Mouse (Mus musculus) midbrain, embryonic 16.5 days (tissue): Measurements from ENCODE around the gene Rbpjl. TPM values are rescaled to one million over a fixed set of nuclear protein-coding genes. Genes with fewer than 3 reads are reported as not detected.

Experiments used
- ATAC-seq: fragments of 200-750 bp; cut with Nextera tagmentation; 2 replicates; pipeline ENCODE4 v1.8.0; 2017; ENCODE audit warnings: moderate TSS enrichment
- H3K27ac ChIP-seq: fragments of 300-500 bp; sonication (generic); 2 replicates; pipeline ENCODE4 v1.5.1; 2014; ENCODE audit warnings: mild to moderate bottlenecking, low read length, mixed read lengths
- H3K27me3 ChIP-seq: fragments of 300-500 bp; sonication (generic); 2 replicates; pipeline ENCODE4 v1.6.1; 2014; ENCODE audit warnings: low read depth, low read length, mixed read lengths; ENCODE audit not compliant: control insufficient read depth, insufficient read depth
- H3K36me3 ChIP-seq: fragments of 300-500 bp; sonication (generic); 2 replicates; pipeline ENCODE4 v1.6.1; 2014; ENCODE audit warnings: mild to moderate bottlenecking, low read length, moderate library complexity, mixed read lengths; ENCODE audit not compliant: control insufficient read depth, insufficient read depth
- H3K4me1 ChIP-seq: fragments of 300-500 bp; sonication (generic); 2 replicates; pipeline ENCODE4 v1.6.1; 2014; ENCODE audit warnings: mild to moderate bottlenecking, low read length, mixed read lengths; ENCODE audit not compliant: control insufficient read depth, insufficient read depth
- H3K4me2 ChIP-seq: fragments of 300-500 bp; sonication (generic); 2 replicates; pipeline ENCODE4 v1.6.1; 2014; ENCODE audit warnings: mild to moderate bottlenecking, low read length, mixed read lengths
- H3K4me3 ChIP-seq: fragments of 300-500 bp; sonication (generic); 2 replicates; pipeline ENCODE4 v1.5.1; 2014; ENCODE audit warnings: low read depth, mild to moderate bottlenecking, low read length, moderate library complexity, mixed read lengths
- H3K9ac ChIP-seq: fragments of 300-500 bp; sonication (generic); 2 replicates; pipeline ENCODE4 v1.6.1; 2014; ENCODE audit warnings: low read depth, low read length, mixed read lengths
- H3K9me3 ChIP-seq: fragments of 300-500 bp; sonication (generic); replicated peaks from 2 replicates; pipeline ENCODE4 v1.6.1; 2014; ENCODE audit warnings: mild to moderate bottlenecking, low read length, mixed read lengths; ENCODE audit not compliant: control insufficient read depth, poor library complexity, severe bottlenecking
- WGBS: fragments of 180-500 bp; shearing (Covaris S2); extraction: QIAGEN DNeasy Blood & Tissue Kit; methylation state at CpG from one replicate; pipeline ENCODE4 v1.1.7; 2014; 5-methylcytosine and 5-hydroxymethylcytosine counted together
- polyA plus RNA-seq: library from polyadenylated mRNA; unstranded; fragments of >200 nt; fragmentation: Nextera tagmentation; extraction: Ambion mirVana; gene quantifications from 2 replicates; pipeline ENCODE4 v1.2.1, GENCODE M21; 2015

The Rbpjl gene
- polyA plus RNA-seq, 1 experiment from 2014 or later: 0.04 TPM

DNA sequence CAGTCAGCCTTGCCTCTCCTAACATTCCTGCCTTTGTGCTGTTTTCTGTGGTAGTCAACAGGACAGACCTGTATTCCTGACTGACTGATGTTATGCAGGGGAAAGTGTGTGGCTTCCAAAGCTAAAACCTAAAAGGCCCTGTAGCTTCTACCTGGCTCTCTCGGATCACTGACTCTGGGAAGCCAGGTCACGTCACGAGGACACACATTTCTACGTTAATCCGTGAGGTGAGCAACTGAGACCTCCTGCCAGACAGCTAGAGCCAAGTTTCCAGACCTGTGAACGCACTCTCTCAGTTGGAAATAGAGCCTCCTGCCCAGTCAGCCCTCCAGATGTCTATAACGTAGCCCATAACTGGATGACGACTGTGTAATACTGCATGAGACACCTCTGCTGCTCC lies 19.0 kb downstream of the Rbpjl start:
- H3K4me3 ChIP-seq: no peak overlapping the region
- no peak overlapping the region for H3K9ac ChIP-seq
- H3K36me3 ChIP-seq: no peaks in the 10 kb centered on the region
- H3K4me2 ChIP-seq: no peak overlapping the region
- H3K9me3 ChIP-seq: no peaks in the 10 kb centered on the region
- no peak for ATAC-seq
- H3K27me3 ChIP-seq: no peaks in the 10 kb centered on the region
- WGBS: 89% methylated on average over 8 of the region's 8 CpGs
- H3K4me1 ChIP-seq: no peaks in the 10 kb centered on the region
- H3K27ac ChIP-seq: no peak overlapping the region

DNA sequence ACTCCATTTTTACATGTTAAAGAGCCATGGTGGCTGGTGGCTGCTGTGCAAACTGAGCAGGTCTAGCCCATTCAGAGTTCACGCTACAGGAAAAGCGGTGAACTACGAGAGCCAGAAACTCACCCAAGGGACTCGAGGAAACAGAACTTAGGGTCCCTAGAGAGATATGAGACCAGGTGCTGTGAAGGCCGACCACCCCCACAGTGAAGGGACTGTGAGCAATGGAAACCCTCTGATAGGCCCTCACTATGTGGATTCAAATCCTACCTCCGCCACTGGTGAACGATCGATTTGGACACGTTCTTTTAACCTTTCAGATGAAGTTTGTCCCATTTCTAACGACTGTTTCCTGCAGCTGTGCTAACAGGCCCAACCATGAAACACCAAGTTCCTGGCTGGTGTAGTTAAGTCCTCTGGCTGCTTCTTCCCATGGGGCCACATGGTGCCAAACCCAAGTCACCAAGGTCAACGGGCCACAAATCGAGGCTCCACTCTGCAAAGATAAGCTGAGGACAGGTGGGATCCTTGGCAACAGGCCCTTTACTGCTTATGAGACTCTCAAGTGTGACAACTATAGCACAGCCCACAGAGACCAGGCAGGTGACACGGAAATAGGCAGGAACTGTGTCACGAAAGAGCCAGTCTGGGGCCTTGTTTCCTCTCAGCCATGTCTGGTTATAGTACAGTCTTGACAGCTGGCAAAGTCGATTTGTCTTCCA lies 19.9 kb downstream of the Rbpjl start:
- H3K36me3 ChIP-seq: no peaks in the 10 kb centered on the region
- no peak overlapping the region for H3K9ac ChIP-seq
- 91% methylated on average over 15 of the region's 15 CpGs for WGBS
- no peaks in the 10 kb centered on the region for H3K27me3 ChIP-seq
- H3K4me1 ChIP-seq: no peaks in the 10 kb centered on the region
- H3K27ac ChIP-seq: no peak overlapping the region
- H3K4me2 ChIP-seq: no peak overlapping the region
- no peak overlapping the region for H3K4me3 ChIP-seq
- ATAC-seq: no peak
- no peaks in the 10 kb centered on the region for H3K9me3 ChIP-seq

DNA sequence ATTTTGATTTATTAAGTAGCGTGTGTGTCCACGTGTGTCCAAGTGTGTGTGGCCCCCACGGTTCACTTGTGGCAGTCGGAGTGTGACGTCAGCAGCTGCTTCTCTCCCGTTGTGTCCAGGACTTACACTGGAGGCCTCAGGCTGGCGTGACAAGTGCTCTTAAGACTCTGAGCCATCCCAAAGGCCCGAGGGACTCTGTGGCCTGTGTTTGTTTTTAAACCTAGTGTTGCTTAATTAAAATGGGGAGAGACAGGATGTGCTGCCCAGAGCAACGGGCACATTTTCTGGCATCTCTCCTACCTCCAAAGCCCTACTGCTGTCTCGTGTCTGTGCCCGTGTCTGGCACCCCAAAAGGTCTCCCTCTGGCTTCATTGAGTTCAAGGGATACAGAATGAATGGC lies 20.5 kb downstream of the Rbpjl start:
- no peak overlapping the region for H3K9ac ChIP-seq
- no peak overlapping the region for H3K4me3 ChIP-seq
- no peaks in the 10 kb centered on the region for H3K27me3 ChIP-seq
- WGBS: 89% methylated on average over 11 of the region's 11 CpGs
- H3K9me3 ChIP-seq: no peaks in the 10 kb centered on the region
- H3K4me1 ChIP-seq: no peaks in the 10 kb centered on the region
- no peaks in the 10 kb centered on the region for H3K36me3 ChIP-seq
- no peak overlapping the region for H3K4me2 ChIP-seq
- no peak overlapping the region for H3K27ac ChIP-seq
- ATAC-seq: no peak

DNA sequence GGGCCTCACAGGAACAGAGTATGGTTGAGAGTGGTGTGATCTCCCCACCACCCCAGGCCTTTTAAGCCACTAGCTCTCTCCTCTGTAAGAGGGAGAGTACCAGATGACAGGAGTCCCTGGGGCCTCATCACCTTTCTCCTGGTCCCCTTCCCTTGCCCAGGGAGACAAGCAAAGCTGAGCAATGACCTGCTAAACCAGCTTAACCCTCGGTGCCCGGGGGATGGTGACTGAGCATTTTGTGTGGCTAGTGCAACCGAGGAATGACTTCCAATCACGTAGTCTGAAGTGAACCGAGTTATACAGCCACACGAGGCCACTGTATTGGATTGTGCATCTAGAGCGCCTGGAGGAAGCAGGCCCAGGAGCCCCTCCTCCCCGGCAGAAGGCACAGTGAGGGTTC lies 21.5 kb downstream of the Rbpjl start:
- ATAC-seq: no peak
- H3K9me3 ChIP-seq: no peaks in the 10 kb centered on the region
- H3K9ac ChIP-seq: no peak overlapping the region
- no peaks in the 10 kb centered on the region for H3K36me3 ChIP-seq
- H3K4me1 ChIP-seq: no peaks in the 10 kb centered on the region
- no peaks in the 10 kb centered on the region for H3K27me3 ChIP-seq
- H3K4me2 ChIP-seq: no peak overlapping the region
- 89% methylated on average over 8 of the region's 8 CpGs for WGBS
- no peak overlapping the region for H3K27ac ChIP-seq
- H3K4me3 ChIP-seq: no peak overlapping the region

DNA sequence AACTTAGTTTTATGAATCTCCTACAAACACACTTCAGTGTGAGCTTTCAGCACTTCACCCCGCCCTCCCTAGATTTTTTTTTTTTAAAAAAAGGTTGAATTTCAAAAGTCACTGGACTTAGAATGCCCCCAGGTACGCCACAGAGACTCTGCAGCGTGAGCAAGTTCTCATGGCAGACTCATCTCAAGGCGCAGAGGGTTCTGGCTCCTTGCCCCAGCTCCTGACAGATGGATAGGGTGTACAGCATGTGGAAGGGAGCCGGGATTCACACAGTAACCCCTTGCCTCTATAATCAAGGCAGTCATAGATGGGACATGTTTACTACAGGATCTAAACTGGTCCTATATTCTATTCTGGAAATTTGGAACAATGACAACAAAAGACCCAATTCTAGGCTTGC lies 22.5 kb downstream of the Rbpjl start:
- Histone ChIP-seq H3K27ac (no peak overlapping the region), H3K4me2 (no peak overlapping the region), H3K9ac (no peak overlapping the region), H3K36me3 (no peaks in the 10 kb centered on the region), H3K9me3 (no peaks in the 10 kb centered on the region), H3K27me3 (no peaks in the 10 kb centered on the region), H3K4me3 (no peak overlapping the region), H3K4me1 (no peaks in the 10 kb centered on the region)
- ATAC-seq: no peak
- WGBS: 88% methylated on average over 5 of the region's 5 CpGs

DNA sequence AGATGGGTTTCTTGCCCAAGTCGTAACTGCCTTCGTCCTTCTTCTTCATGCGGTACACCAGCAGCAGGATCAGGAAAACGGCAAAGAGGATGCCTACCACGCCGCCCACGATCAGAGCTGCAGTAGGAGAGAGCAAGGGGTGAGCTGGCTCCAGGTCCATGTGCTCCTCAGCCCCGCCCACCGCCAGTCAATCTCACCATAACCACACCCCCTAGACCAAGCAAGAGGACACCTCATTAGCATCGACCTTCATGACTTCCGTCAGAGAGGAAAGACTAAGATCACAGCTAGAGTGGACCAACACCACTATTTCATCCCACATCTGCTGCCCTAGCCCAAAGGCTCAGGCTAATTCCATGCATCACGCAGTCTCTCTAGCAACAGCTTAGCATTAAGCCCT lies 23.2 kb downstream of the Rbpjl start:
- H3K27me3 ChIP-seq: no peaks in the 10 kb centered on the region
- H3K27ac ChIP-seq: no peak overlapping the region
- no peak overlapping the region; the same call in 1 of the 2 replicates for H3K9ac ChIP-seq
- no peak overlapping the region; the same call in 1 of the 2 replicates for H3K4me2 ChIP-seq
- WGBS: 29% methylated on average over 11 of the region's 12 CpGs
- ATAC-seq: no peak
- H3K4me1 ChIP-seq: no peaks in the 10 kb centered on the region
- H3K4me3 ChIP-seq: no peak overlapping the region
- H3K9me3 ChIP-seq: no peaks in the 10 kb centered on the region
- H3K36me3 ChIP-seq: no peaks in the 10 kb centered on the region

DNA sequence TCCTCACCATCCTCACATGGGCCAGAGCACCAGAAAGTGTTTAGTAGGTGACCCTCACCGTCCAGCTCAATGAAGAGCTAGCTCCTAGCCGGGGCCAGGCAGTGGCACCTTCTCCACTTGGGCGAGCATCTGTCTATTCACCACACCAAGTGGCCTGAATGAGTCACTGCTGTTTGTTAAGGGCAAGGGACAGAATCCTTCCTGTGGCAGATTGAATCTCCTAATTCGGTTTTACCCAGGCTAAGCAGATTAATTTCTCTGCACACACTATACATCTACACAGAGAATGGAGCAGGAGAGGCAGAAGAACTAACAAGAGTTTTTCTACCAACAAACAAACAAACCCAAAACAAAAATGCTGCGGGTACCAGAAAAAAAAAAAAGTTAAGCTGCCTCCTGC lies 24.0 kb downstream of the Rbpjl start:
- no peak overlapping the region for H3K4me2 ChIP-seq
- 79% methylated on average over 5 of the region's 5 CpGs for WGBS
- H3K9ac ChIP-seq: no peak overlapping the region
- no peak overlapping the region for H3K4me3 ChIP-seq
- H3K4me1 ChIP-seq: no peaks in the 10 kb centered on the region
- H3K27me3 ChIP-seq: no peaks in the 10 kb centered on the region
- no peaks in the 10 kb centered on the region for H3K9me3 ChIP-seq
- no peak overlapping the region for H3K27ac ChIP-seq
- no peak for ATAC-seq
- no peaks in the 10 kb centered on the region for H3K36me3 ChIP-seq

DNA sequence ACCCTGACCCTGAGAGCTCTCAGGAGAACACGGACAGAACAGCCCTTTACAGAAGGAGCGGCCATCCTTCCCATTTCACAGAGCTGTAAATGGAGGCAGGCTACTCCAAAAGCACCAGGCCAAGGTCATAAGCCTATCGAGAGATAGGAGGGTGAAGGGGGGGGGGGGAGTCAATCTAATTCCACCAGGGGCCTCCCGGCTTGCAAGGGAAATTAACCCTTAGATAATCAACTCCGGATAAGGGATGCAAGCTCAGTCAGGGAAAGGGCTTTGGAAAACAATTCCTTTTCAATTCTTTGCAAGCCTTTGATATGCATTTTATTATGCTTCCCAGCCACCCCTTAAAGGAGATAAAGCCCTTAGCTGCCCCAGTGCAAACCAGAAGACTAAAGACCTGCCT lies 25.5 kb downstream of the Rbpjl start:
- no peak overlapping the region for H3K4me2 ChIP-seq
- no peaks in the 10 kb centered on the region for H3K9me3 ChIP-seq
- no peaks in the 10 kb centered on the region for H3K27me3 ChIP-seq
- H3K27ac ChIP-seq: no peak overlapping the region
- no peak overlapping the region for H3K4me3 ChIP-seq
- no peaks in the 10 kb centered on the region for H3K4me1 ChIP-seq
- WGBS: 42% methylated on average over 5 of the region's 5 CpGs
- H3K36me3 ChIP-seq: no peaks in the 10 kb centered on the region
- no peak overlapping the region for H3K9ac ChIP-seq
- no peak for ATAC-seq

DNA sequence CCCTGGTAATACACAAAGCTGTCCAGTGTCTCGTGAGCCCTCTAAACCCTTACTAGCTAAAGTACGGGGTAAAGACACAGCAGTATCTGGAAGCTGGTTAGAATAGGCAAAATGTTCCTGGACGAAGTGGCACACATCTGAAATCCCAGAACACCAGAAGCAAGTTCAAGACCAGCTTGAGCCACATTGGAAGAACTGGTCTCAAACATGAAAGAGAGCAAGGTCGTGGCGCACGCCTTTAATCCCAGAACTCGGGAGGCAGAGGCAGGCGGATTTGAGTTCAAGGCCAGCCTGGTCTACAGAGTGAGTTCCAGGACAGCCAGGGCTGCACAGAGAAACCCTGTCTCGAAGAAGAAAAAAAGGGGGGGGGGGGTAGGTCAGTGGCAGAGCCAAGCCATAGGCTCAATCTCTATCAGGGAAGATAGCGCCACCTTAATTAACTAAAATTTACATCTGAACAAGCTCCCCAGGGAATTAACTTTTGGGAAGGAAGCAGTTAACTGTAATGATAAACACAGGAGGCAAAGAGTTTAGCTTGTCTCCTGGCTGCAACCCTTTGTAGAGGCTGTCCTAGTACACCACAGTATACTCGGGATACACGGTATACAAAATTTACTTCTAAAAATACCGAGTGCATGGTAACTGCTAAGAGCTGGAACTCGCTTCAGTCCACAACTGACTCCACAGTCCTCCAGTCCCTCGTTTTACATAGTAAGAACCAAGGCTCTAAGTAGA lies 27.1 kb downstream of the Rbpjl start:
- no peak overlapping the region for H3K9ac ChIP-seq
- ATAC-seq: no peak
- no peaks in the 10 kb centered on the region for H3K36me3 ChIP-seq
- H3K4me2 ChIP-seq: no peak overlapping the region
- H3K4me1 ChIP-seq: no peaks in the 10 kb centered on the region
- H3K27ac ChIP-seq: no peak overlapping the region
- whole genome bisulfite sequencing: 52% methylated on average over 15 of the region's 15 CpGs
- no peaks in the 10 kb centered on the region for H3K27me3 ChIP-seq
- H3K9me3 ChIP-seq: no peaks in the 10 kb centered on the region
- no peak overlapping the region for H3K4me3 ChIP-seq
